Mouse (Mus musculus): ENCODE data around the gene Maml3. TPM values are rescaled to one million over a fixed set of nuclear protein-coding genes. Genes with fewer than 3 reads are reported as not detected.
A peak's percentile ranks its signal among the peaks of the same experiment; 100 is the strongest.

Gene Maml3
- polyA plus RNA-seq, 1 experiment from 2014 or later, result 4.1 TPM

DNA sequence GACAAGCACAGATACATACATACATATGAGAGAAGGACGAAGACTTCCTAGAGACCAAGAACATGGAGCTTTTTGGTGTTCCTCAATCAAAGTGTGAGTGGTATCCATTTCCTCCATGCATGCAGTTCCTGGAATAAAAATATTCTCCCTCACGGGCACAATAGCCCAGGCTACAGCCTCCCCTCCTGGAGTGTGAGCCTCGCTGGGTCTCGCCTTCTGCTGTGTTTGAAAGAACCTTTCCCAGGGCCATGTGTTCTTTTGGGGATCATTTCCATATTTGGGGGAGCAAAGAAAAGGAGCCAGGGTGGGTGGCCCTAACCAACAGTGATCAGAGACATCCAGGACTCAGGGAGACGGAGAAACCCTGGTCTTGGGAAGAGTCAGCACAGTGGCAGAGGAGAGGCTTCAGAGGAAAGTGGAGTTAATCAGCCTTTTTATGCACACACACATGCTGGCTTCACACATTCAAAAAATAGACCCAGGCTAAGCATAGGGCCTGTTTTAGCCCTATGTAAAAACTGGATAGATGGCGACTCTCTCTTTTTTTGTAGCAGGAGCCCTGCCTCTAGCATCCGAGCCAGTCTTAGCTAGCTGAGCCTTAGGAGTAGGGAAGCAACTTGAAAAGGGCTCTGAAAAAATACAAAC lies 17.1 kb downstream of the Maml3 start:
- H3K4me2 ChIP-seq (replicated peaks), result 0 out of 2 replicates have a peak overlapping the region, but pooled peaks have one; percentile 4
- peak overlapping the region; percentile 95 for H3K27ac ChIP-seq
- H3K4me1 ChIP-seq (replicated peaks), result peaks cover 32% of the 10 kb centered on the region
- H3K9me3 ChIP-seq, result no peaks in the 10 kb centered on the region
- 0 out of 2 replicates have a peak overlapping the region, but pooled peaks have one; percentile 14 for H3K9ac ChIP-seq
- 63% methylated on average over 7 of the region's 7 CpGs for WGBS
- H3K36me3 ChIP-seq, result no peaks in the 10 kb centered on the region
- H3K27me3 ChIP-seq (replicated peaks), result no peaks in the 10 kb centered on the region
- no peak for ATAC-seq
- H3K4me3 ChIP-seq (replicated peaks), result no peak overlapping the region

DNA sequence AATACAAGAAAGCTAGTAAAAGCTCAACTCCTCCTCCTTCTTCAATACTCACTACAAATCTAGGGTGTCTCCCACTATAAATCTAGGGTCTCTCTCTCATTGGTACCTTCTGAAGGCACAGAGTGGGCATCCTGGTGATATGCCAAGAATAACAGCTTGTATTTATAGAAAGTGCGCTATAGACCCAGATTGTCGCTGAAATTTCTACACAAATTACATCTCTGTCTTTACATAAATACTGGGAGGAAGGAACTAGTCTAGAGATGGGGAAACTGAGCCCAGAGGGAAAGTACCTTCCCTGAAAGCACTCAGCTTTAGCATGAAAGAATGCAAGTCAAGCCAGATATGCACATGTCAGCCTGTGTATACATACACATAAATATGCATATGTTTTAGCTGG lies 26.1 kb downstream of the Maml3 start:
- Histone ChIP-seq H3K9me3 (no peaks in the 10 kb centered on the region), H3K27me3 (replicated peaks) (no peaks in the 10 kb centered on the region), H3K36me3 (no peaks in the 10 kb centered on the region), H3K4me3 (replicated peaks) (no peak overlapping the region), H3K9ac (no peak overlapping the region), H3K4me2 (replicated peaks) (no peak overlapping the region), H3K27ac (no peak overlapping the region), H3K4me1 (replicated peaks) (no peaks in the 10 kb centered on the region)
- ATAC-seq, result no peak
- WGBS, result 84% methylated on average over 2 of the region's 2 CpGs

- Histone ChIP-seq H3K9me3 (no peaks in the 10 kb centered on the region), H3K9ac (no peak overlapping the region), H3K4me1 (replicated peaks) (peaks cover 6% of the 10 kb centered on the region), H3K4me2 (replicated peaks) (no peak overlapping the region), H3K27me3 (replicated peaks) (no peaks in the 10 kb centered on the region), H3K27ac (no peak overlapping the region), H3K36me3 (no peaks in the 10 kb centered on the region), H3K4me3 (replicated peaks) (no peak overlapping the region)
- WGBS, result 81% methylated on average over 6 of the region's 6 CpGs
- no peak for ATAC-seq
Measured at GRCm38 (mm10) chr3:52073959-52074358, 30.9 kb downstream of the Maml3 start.

DNA sequence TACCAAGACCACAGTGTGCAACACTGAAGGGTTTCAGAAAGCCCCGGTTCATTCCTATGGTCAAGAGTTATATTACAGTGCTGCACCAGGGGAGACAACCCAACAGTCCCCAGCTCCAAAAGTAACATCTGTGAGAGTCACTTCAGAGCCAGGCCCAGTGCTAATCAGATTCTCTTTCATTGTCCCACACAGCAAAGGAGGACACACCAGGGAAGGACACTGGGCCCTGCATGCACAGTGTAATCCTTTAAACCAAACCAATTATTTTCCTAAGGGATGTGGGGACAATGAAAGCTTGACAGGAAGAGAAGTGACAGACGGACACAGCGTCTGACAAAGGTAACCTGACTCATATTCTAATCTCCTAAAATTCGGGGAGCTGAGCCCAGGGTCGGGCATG lies 32.9 kb downstream of the Maml3 start:
- no peak overlapping the region for H3K4me2 ChIP-seq (replicated peaks)
- H3K4me1 ChIP-seq (replicated peaks), result peaks cover 6% of the 10 kb centered on the region
- no peak overlapping the region for H3K9ac ChIP-seq
- no peaks in the 10 kb centered on the region for H3K9me3 ChIP-seq
- no peak overlapping the region for H3K27ac ChIP-seq
- 71% methylated on average over 5 of the region's 5 CpGs for WGBS
- H3K4me3 ChIP-seq (replicated peaks), result no peak overlapping the region
- H3K27me3 ChIP-seq (replicated peaks), result no peaks in the 10 kb centered on the region
- ATAC-seq, result no peak
- no peaks in the 10 kb centered on the region for H3K36me3 ChIP-seq

DNA sequence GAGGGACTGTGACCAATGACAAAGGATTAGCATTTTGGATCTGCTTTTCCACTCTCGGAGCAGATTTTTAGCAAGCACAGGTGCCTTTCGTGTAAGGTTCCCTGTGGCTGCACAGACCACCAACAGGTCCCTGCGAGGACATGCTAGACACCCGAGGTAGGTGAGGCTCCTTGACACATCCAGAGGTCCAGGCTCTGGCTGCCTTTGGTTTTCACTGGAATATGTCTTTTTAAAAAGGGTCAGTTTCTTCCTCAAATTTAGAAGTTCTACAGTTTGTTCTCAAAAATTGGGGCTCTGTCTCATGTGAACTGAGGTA lies 34.8 kb downstream of the Maml3 start:
- Histone ChIP-seq H3K4me2 (replicated peaks) (peak overlapping the region; percentile 72), H3K9ac (peak overlapping the region; percentile 36; the same call in 1 of the 2 replicates), H3K27ac (peak overlapping the region; percentile 4; the same call in 1 of the 2 replicates), H3K9me3 (no peaks in the 10 kb centered on the region), H3K36me3 (no peaks in the 10 kb centered on the region), H3K4me3 (replicated peaks) (peak overlapping the region; percentile 29), H3K27me3 (replicated peaks) (no peaks in the 10 kb centered on the region), H3K4me1 (replicated peaks) (peaks cover 6% of the 10 kb centered on the region)
- 22% methylated on average over 4 of the region's 4 CpGs for WGBS
- no peak for ATAC-seq

DNA sequence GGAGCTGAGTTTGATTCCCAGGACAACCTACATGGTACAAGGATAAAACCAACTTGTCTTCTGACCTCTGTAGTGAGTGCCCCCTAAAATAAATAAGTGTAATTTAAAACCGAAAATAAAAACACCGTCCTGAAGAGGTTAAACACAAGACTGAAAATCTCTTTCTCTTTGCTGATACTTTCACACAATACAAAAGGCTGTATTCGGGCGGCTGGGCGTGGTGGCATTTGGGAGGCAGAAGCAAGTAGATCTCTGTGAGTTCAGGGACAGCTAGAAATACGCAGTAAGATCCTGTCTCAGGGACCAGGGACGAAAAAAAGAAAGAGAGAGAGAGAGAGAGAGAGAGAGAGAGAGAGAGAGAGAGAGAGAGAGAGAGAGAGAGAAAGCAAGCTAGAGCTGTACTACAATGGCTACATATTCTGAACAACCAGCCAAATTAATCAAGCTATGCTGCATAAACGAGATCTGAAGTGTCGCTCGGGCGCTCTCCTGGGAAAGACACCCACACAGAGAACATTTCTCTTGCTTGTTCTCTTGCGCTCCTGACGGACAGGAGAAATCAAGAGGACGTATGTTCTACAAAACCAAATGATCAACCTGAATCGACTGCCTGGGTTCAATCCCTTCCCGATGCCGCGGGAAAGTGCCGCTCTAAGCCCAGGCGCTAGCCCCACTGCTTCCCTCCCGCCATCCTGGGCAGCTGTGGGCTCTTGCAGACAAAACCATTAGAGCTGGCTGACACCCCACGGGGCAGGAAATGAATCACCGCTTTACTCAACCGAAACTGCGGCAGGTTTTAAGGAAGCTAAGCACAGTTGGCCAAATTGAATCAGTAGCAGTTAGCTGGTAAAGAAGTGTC lies 35.3 kb downstream of the Maml3 start:
- Histone ChIP-seq H3K4me2 (replicated peaks) (peak overlapping the region; percentile 72), H3K27ac (peak overlapping the region; percentile 4; the same call in 1 of the 2 replicates), H3K9me3 (no peaks in the 10 kb centered on the region), H3K27me3 (replicated peaks) (no peaks in the 10 kb centered on the region), H3K4me1 (replicated peaks) (peaks cover 6% of the 10 kb centered on the region), H3K4me3 (replicated peaks) (peak overlapping the region; percentile 29), H3K36me3 (no peaks in the 10 kb centered on the region), H3K9ac (peak overlapping the region; percentile 36)
- 20% methylated on average over 25 of the region's 25 CpGs for whole genome bisulfite sequencing
- ATAC-seq, result peak; percentile 55

GRCm38 (mm10) chr3:52068885-52069284 lies 36.0 kb downstream of the Maml3 start:
- ATAC-seq, result no peak
- Histone ChIP-seq H3K27ac (no peak overlapping the region), H3K4me1 (replicated peaks) (peaks cover 6% of the 10 kb centered on the region), H3K9ac (no peak overlapping the region), H3K27me3 (replicated peaks) (no peaks in the 10 kb centered on the region), H3K4me3 (replicated peaks) (no peak overlapping the region), H3K36me3 (no peaks in the 10 kb centered on the region), H3K4me2 (replicated peaks) (no peak overlapping the region), H3K9me3 (no peaks in the 10 kb centered on the region)
- 88% methylated on average over 3 of the region's 3 CpGs for WGBS

GRCm38 (mm10) chr3:52067181-52067580 lies 37.7 kb downstream of the Maml3 start:
- no peaks in the 10 kb centered on the region for H3K36me3 ChIP-seq
- H3K9ac ChIP-seq, result no peak overlapping the region
- no peaks in the 10 kb centered on the region for H3K27me3 ChIP-seq (replicated peaks)
- no peak for ATAC-seq
- peaks cover 10% of the 10 kb centered on the region for H3K4me1 ChIP-seq (replicated peaks)
- no peaks in the 10 kb centered on the region for H3K9me3 ChIP-seq
- H3K4me2 ChIP-seq (replicated peaks), result no peak overlapping the region
- H3K4me3 ChIP-seq (replicated peaks), result no peak overlapping the region
- H3K27ac ChIP-seq, result no peak overlapping the region
- 82% methylated on average over 6 of the region's 6 CpGs for WGBS

- WGBS, result 59% methylated on average over 3 of the region's 3 CpGs
- no peak overlapping the region for H3K27ac ChIP-seq
Measured at GRCm38 (mm10) chr3:52066142-52066541, 38.7 kb downstream of the Maml3 start.

DNA sequence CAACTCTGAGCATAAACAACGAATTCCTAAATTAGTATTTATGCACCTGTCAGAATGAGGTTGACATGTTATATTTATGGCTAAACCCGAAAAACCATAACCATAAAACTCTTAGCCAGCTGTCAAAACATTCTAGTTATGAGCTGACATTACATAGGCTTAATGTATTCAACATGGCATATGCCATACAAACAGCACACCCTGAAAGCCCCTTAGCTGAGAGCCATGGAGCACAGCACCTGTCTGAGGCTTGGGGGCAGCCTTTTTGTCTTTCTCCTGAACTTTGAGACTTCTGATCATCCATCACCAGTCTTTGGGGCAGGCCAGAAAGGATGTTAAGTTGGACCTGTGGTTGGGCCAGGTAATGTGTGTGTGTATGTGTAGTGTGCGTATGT lies 41.6 kb downstream of the Maml3 start:
- no peak overlapping the region for H3K9ac ChIP-seq
- ATAC-seq, result no peak
- H3K27me3 ChIP-seq (replicated peaks), result no peaks in the 10 kb centered on the region
- 81% methylated on average over 3 of the region's 3 CpGs for WGBS
- no peak overlapping the region for H3K4me2 ChIP-seq (replicated peaks)
- no peaks in the 10 kb centered on the region for H3K36me3 ChIP-seq
- no peaks in the 10 kb centered on the region for H3K9me3 ChIP-seq
- H3K4me3 ChIP-seq (replicated peaks), result no peak overlapping the region
- H3K4me1 ChIP-seq (replicated peaks), result peaks cover 8% of the 10 kb centered on the region
- H3K27ac ChIP-seq, result no peak overlapping the region

More at GRCm38 (mm10) chr3:52066142-52066541, 38.7 kb downstream of the Maml3 start:
- no peak overlapping the region for H3K9ac ChIP-seq
- no peaks in the 10 kb centered on the region for H3K36me3 ChIP-seq
- no peak overlapping the region for H3K4me2 ChIP-seq (replicated peaks)
- H3K4me1 ChIP-seq (replicated peaks), result peaks cover 14% of the 10 kb centered on the region
- no peaks in the 10 kb centered on the region for H3K27me3 ChIP-seq (replicated peaks)
- H3K4me3 ChIP-seq (replicated peaks), result no peak overlapping the region
- H3K9me3 ChIP-seq, result no peaks in the 10 kb centered on the region
- no peak for ATAC-seq

- H3K27ac ChIP-seq, result no peak overlapping the region
- no peak overlapping the region for H3K4me2 ChIP-seq (replicated peaks)
- H3K4me3 ChIP-seq (replicated peaks), result no peak overlapping the region
- H3K9me3 ChIP-seq, result no peaks in the 10 kb centered on the region
- WGBS, result 61% methylated on average over 11 of the region's 11 CpGs
- H3K4me1 ChIP-seq (replicated peaks), result peaks cover 8% of the 10 kb centered on the region
- no peaks in the 10 kb centered on the region for H3K27me3 ChIP-seq (replicated peaks)
- no peaks in the 10 kb centered on the region for H3K36me3 ChIP-seq
- no peak overlapping the region for H3K9ac ChIP-seq
- ATAC-seq, result peak; percentile 57
Measured at GRCm38 (mm10) chr3:52062389-52063260, 42.3 kb downstream of the Maml3 start.
